ENCODE assay signal across 20 mouse cellular contexts in genomic region chr7:27609688-27610087, GRCm38 (mm10). TPM values are rescaled to one million over a fixed set of nuclear protein-coding genes. Genes with fewer than 3 reads are reported as not detected.
A peak's percentile ranks its signal among the peaks of the same experiment; 100 is the strongest.
DNase-seq lines count a peak whose midpoint lies in the region; ATAC-seq and TF ChIP-seq lines count a peak whose summit lies in the region.
"Had no signal": no experiment of that assay in that cellular context is flagged by ENCODE, and none has a peak within 500 bp of the region (broad histone marks: within the 10 kb centered on the region; RNA-seq: fewer than 3 reads in every experiment).

No protein-coding gene starts in this region.

- H3K27me3 ChIP-seq in heart, embryonic 10.5 days (ENCODE audit: insufficient read depth, poor library complexity, severe bottlenecking) = no peaks in the 10 kb centered on the region
- H3K27me3 ChIP-seq: embryonic facial prominence, embryonic 15.5 days; liver, embryonic 13.5 days had no signal

- intact Hi-C loops in heart, postnatal 36 days (cut with DNase I) = no loop called here
- intact Hi-C loops in left cerebral cortex, adult 2 months (cut with DNase I) = no loop called here

- H3K4me1 ChIP-seq in heart, embryonic 10.5 days = peaks cover 59% of the 10 kb centered on the region

- peaks cover 27% of the 10 kb centered on the region for H3K36me3 ChIP-seq in heart, embryonic 10.5 days

- no peak for DNase-seq in heart, embryonic 10.5 days (ENCODE audit: low spot score)
- DNase-seq in heart, postnatal 36 days = no peak
- DNase-seq in left cerebral cortex, adult 2 months (ENCODE audit: extremely low spot score in 1 of 2, low spot score in 2 of 2) = no peak
- no peak for DNase-seq in left cerebral cortex, adult 11 months (ENCODE audit: low spot score)
- peak; percentile 22 for DNase-seq in A20 (ENCODE audit: low read depth, low spot score)
- DNase-seq in lung, postnatal 36 days = no peak
- no peak for DNase-seq in urinary bladder, postnatal 36 days (ENCODE audit: low spot score in 2 of 2)
- DNase-seq: B cell, adult 2 months; cerebellum, adult 11-12 months; kidney, adult 18-20 months; kidney, postnatal 36 days; left cerebral cortex, postnatal 4 days; liver, embryonic 13.5 days; retina, postnatal 1 day had no signal

- no peak for TF ChIP-seq CTCF in left cerebral cortex, adult 2 months (IDR thresholded peaks at IDR 0.05)

- peak overlapping the region; percentile 62; the same call in 1 of the 2 replicates for H3K27ac ChIP-seq in heart, embryonic 10.5 days
- H3K27ac ChIP-seq in left cerebral cortex, adult 2 months = peak overlapping the region; percentile 44
- H3K27ac ChIP-seq: embryonic facial prominence, embryonic 15.5 days; liver, embryonic 13.5 days had no signal

- peak; percentile 73 for ATAC-seq in hematopoietic stem cell, adult 5-6 weeks (replicated peaks in 1 of 2; ENCODE audit: insufficient read depth in 1 of 2, low FRiP score in 2 of 2, low TSS enrichment in 1 of 2, low read depth in 1 of 2, poor library complexity in 2 of 2, severe bottlenecking in 2 of 2)
- ATAC-seq: hindbrain, embryonic 16.5 days had no signal

- WGBS in heart, embryonic 10.5 days = 44% methylated on average over 2 of the region's 2 CpGs

- H3K4me3 ChIP-seq in heart, embryonic 10.5 days = no peak overlapping the region
- H3K4me3 ChIP-seq in left cerebral cortex, adult 2 months = no peak overlapping the region
- H3K4me3 ChIP-seq: embryonic facial prominence, embryonic 15.5 days; liver, embryonic 13.5 days had no signal

- H3K9me3 ChIP-seq in heart, embryonic 10.5 days = no peaks in the 10 kb centered on the region
- H3K9me3 ChIP-seq: embryonic facial prominence, embryonic 15.5 days; G1E; liver, embryonic 13.5 days had no signal

RNA-seq across cellular contexts. Expression of gene Akt2, which starts 18.3 kb away (rescaled TPM):
- polyA plus RNA-seq in heart, embryonic 10.5 days (2016; fragmentation: Nextera tagmentation; extraction: Ambion mirVana) = 94.8 and 106 TPM in 2 replicates
- 100 to 1,000 TPM; 172 to 194 TPM for total RNA-seq in heart, postnatal 36 days (2021)
- 100 to 1,000 TPM; 115 to 116 TPM for total RNA-seq in left cerebral cortex, adult 2 months (2021)
- 56.0 and 63.1 TPM in 2 replicates for total RNA-seq in hematopoietic stem cell, adult 5-6 weeks (2017)

RNA-seq across cellular contexts. Expression of gene Ttc9b, which starts 44.0 kb away (rescaled TPM):
- not detected in 2 replicates for polyA plus RNA-seq in heart, embryonic 10.5 days (2016; fragmentation: Nextera tagmentation; extraction: Ambion mirVana)
- total RNA-seq in heart, postnatal 36 days (2021) = not detected
- total RNA-seq in left cerebral cortex, adult 2 months (2021) = 100 to 1,000 TPM in 1 of 2 experiments, 10 to 100 TPM in 1; 99.1 to 101 TPM
- not detected in 2 replicates for total RNA-seq in hematopoietic stem cell, adult 5-6 weeks (2017)
- total RNA-seq: adrenal gland, adult 2 months; G1E; gastrocnemius, postnatal 4 days had no signal
- polyA plus RNA-seq: G1E had no signal

RNA-seq across cellular contexts. Expression of gene 2310022A10Rik, which starts 56.7 kb away (rescaled TPM):
- polyA plus RNA-seq in heart, embryonic 10.5 days (2016; fragmentation: Nextera tagmentation; extraction: Ambion mirVana) = 36.3 and 37.4 TPM in 2 replicates
- total RNA-seq in heart, postnatal 36 days (2021) = 10 to 100 TPM; 67.6 to 69.0 TPM
- total RNA-seq in left cerebral cortex, adult 2 months (2021) = 10 to 100 TPM; 25.9 to 27.1 TPM
- 4.8 and 7.4 TPM in 2 replicates for total RNA-seq in hematopoietic stem cell, adult 5-6 weeks (2017)

RNA-seq across cellular contexts. Expression of gene Pld3, which starts 56.7 kb away (rescaled TPM):
- polyA plus RNA-seq in heart, embryonic 10.5 days (2016; fragmentation: Nextera tagmentation; extraction: Ambion mirVana) = 54.1 and 55.6 TPM in 2 replicates
- 10 to 100 TPM; 26.0 to 29.0 TPM for total RNA-seq in heart, postnatal 36 days (2021)
- total RNA-seq in left cerebral cortex, adult 2 months (2021) = 100 to 1,000 TPM; 746 to 788 TPM
- 15.2 and 18.9 TPM in 2 replicates for total RNA-seq in hematopoietic stem cell, adult 5-6 weeks (2017)

Comparison
In these comparisons a context has a peak if more than half of its experiments do, and no peak if none do; other contexts are left out.
1. RNA of gene Ttc9b, which starts 44.0 kb away (total RNA-seq): 99.1 to 101 TPM in left cerebral cortex, adult 2 months; not detected in heart, postnatal 36 days and not detected in hematopoietic stem cell, adult 5-6 weeks; every median in the first group is over 100 times any median in the second.